Mouse (Mus musculus) lung, embryonic 14.5 days (tissue): ENCODE measurements around the gene Dnaja1. TPM values are rescaled to one million over a fixed set of nuclear protein-coding genes. Genes with fewer than 3 reads are reported as not detected.

Experiments
- ATAC-seq: fragments of 200-750 bp; cut with Nextera tagmentation; 2 replicates; pipeline ENCODE4 v1.8.0; 2017; ENCODE audit warnings: mild to moderate bottlenecking, moderate TSS enrichment, moderate library complexity; ENCODE audit not compliant: insufficient read depth
- DNase-seq: peaks from one replicate; pipeline ENCODE4 v3.0.0-alpha.2; 2015
- H3K27ac ChIP-seq: fragments of 300-500 bp; sonication (generic); 2 replicates; pipeline ENCODE4 v1.5.1; 2014; ENCODE audit warnings: low read depth, mild to moderate bottlenecking, moderate library complexity
- H3K27me3 ChIP-seq: fragments of 300-500 bp; sonication (generic); 2 replicates; pipeline ENCODE4 v1.6.1; 2014; ENCODE audit warnings: low read length, control low read depth; ENCODE audit not compliant: insufficient read depth
- H3K36me3 ChIP-seq: fragments of 300-500 bp; sonication (generic); 2 replicates; pipeline ENCODE4 v1.6.1; 2014; ENCODE audit warnings: control low read depth; ENCODE audit not compliant: insufficient read depth
- H3K4me1 ChIP-seq: fragments of 300-500 bp; sonication (generic); 2 replicates; pipeline ENCODE4 v1.6.1; 2014; ENCODE audit warnings: antibody characterized with exemption, control low read depth; ENCODE audit not compliant: insufficient read depth
- H3K4me2 ChIP-seq: fragments of 300-500 bp; sonication (generic); 2 replicates; pipeline ENCODE4 v1.6.1; 2014; ENCODE audit warnings: mild to moderate bottlenecking
- H3K4me3 ChIP-seq: fragments of 300-500 bp; sonication (generic); 2 replicates; pipeline ENCODE4 v1.5.1; 2014; ENCODE audit warnings: low read depth, low read length
- H3K9ac ChIP-seq: fragments of 300-500 bp; sonication (generic); 2 replicates; pipeline ENCODE4 v1.6.1; 2014
- H3K9me3 ChIP-seq: fragments of 300-500 bp; sonication (generic); 2 replicates; pipeline ENCODE4 v1.6.1; 2016; ENCODE audit warnings: low read depth, low read length, control low read depth
- CTCF ChIP-seq: IDR thresholded peaks from 2 replicates; pipeline ENCODE4 v1.5.1; 2016; ENCODE audit warnings: antibody characterized with exemption, low read depth
- WGBS: fragments of 180-500 bp; shearing (Covaris S2); extraction: QIAGEN DNeasy Blood & Tissue Kit; methylation state at CpG from one replicate; pipeline ENCODE4 v1.1.7; 2014; 5-methylcytosine and 5-hydroxymethylcytosine counted together
- polyA plus RNA-seq: library from polyadenylated mRNA; unstranded; fragments of >200 nt; fragmentation: Nextera tagmentation; extraction: Ambion mirVana; gene quantifications from 2 replicates; pipeline ENCODE4 v1.2.1, GENCODE M21; 2014

The Dnaja1 gene
- 386 and 393 TPM in 2 replicates for polyA plus RNA-seq

DNA sequence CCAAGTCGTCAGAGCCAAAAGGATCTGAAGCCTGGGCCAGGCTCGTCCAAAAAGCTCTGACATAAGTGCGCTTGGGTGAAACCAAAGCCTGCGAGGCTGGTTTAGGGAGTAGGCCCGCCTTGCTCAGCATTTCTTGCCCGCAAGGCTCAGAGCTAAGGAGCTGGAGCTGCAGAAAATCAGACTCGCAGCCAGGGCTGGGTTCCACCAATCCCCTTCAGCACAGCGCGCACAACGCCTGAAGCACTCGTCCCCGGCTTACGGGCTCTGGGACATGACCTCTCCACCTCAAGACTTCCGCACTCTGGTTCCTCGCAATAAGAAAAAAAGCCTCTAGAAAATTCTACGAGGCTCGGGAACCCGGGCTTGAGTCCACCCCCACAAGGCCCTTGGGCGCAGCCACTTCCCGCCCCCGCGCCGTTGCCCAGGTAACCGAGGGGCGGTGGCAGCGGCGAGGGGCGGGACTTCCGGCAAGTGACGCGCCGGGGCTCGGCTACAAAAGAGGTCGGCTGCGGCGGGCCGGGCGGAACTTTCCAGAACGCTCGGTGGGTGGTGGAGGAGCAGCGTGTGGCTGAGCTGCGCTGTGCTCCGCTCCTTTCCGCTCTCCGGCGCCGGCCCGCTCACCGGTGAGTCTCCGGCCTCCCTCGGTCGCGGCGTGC is at the start of gene Dnaja1:
Gene Dnaja1 (plus strand): TSS at position 140 of the 656 bp plus-strand sequence.
- TF ChIP-seq CTCF, result no peak
- no peaks in the 10 kb centered on the region for H3K9me3 ChIP-seq
- DNase-seq (peak; percentile 98), ATAC-seq (peak; percentile 92)
- peak within 1 kb of the TSS; percentile 96 for H3K9ac ChIP-seq
- no peaks in the 10 kb centered on the region for H3K27me3 ChIP-seq
- WGBS, result under 1% methylated on average over 53 of the region's 54 CpGs
- H3K4me3 ChIP-seq, result peak within 1 kb of the TSS; percentile 91
- H3K27ac ChIP-seq, result peak within 1 kb of the TSS; percentile 99
- H3K4me2 ChIP-seq, result peak within 1 kb of the TSS; percentile 82
- peaks cover 31% of the 10 kb centered on the region for H3K36me3 ChIP-seq
- peaks cover 17% of the 10 kb centered on the region for H3K4me1 ChIP-seq

DNA sequence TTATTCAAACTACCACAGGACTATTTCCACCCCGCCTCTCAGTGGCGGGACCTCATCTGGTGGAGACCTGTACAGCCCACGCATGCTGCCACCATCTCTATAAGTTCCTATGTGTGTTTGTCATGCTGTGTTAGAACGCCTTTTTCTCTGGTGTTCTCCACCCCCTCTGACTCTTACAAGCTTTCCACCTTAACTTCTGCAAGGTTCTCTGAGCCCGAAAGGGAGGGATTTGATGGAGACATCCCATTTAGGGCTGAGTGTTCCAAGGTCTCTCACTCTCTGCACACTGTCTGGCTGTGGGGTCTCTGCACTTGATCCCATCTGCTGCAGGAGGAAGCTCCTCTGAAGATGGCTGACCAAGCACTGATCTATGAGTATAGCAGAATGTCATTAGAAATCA is 48.4 kb upstream of the Dnaja1 start:
- no peaks in the 10 kb centered on the region for H3K9me3 ChIP-seq
- no peaks in the 10 kb centered on the region for H3K36me3 ChIP-seq
- DNase-seq (no peak), ATAC-seq (no peak)
- no peak overlapping the region for H3K4me3 ChIP-seq
- no peaks in the 10 kb centered on the region for H3K4me1 ChIP-seq
- H3K27ac ChIP-seq, result no peak overlapping the region
- no peak overlapping the region for H3K4me2 ChIP-seq
- 95% methylated on average over 5 of the region's 5 CpGs for WGBS
- H3K9ac ChIP-seq, result no peak overlapping the region
- no peaks in the 10 kb centered on the region for H3K27me3 ChIP-seq
- TF ChIP-seq CTCF, result no peak

DNA sequence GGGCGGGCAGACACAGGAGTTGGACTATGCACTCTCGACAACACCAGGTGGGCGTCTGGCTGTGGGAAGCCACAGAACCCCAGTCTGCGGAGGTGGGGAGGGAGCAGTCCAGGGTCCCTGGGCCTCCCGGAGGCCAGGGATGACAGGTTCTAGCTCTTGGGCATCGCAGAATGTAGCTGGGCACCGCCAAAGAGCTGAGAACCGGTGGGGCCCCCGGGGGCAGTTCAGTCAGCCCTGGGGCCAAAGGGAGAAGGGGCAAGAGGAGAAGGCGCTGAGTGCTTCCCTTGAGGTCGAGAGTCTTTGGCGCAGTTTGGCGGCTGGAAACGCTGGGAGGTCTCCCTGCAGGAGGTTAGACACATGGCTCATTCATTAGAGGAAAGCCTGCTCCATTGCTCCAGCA is 45.6 kb upstream of the Dnaja1 start:
- no peak overlapping the region for H3K27ac ChIP-seq
- no peak; the same call in 1 of the 2 replicates for ATAC-seq
- H3K36me3 ChIP-seq, result no peaks in the 10 kb centered on the region
- no peaks in the 10 kb centered on the region for H3K9me3 ChIP-seq
- no peak for TF ChIP-seq CTCF
- no peaks in the 10 kb centered on the region for H3K27me3 ChIP-seq
- H3K4me3 ChIP-seq, result no peak overlapping the region
- no peak for DNase-seq
- 20% methylated on average over 14 of the region's 14 CpGs for WGBS
- no peak overlapping the region for H3K9ac ChIP-seq
- H3K4me1 ChIP-seq, result no peaks in the 10 kb centered on the region
- no peak overlapping the region for H3K4me2 ChIP-seq

DNA sequence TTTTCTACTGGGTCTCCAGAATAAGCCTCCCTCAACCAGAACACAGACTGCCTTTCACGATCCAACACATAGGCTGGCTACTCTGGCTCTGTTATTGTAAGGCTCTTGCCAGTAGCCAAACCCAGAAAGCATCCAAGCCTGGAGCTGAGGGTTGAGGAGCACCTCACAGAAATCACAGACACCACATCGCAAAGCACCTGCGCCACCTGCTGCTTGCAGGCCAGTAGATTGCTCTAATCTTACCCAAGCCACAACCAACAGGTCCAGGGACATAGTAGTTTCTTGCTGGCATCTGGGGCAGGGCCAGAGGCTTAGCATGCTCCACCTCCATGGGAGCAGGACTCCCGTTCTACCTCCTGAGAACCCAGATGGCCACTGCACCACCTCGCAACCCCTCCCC is 44.8 kb upstream of the Dnaja1 start:
- Histone ChIP-seq H3K9ac (no peak overlapping the region), H3K4me2 (no peak overlapping the region), H3K9me3 (no peaks in the 10 kb centered on the region), H3K4me3 (no peak overlapping the region), H3K4me1 (no peaks in the 10 kb centered on the region), H3K36me3 (no peaks in the 10 kb centered on the region), H3K27ac (no peak overlapping the region), H3K27me3 (no peaks in the 10 kb centered on the region)
- DNase-seq (peak; percentile 42), ATAC-seq (no peak)
- 38% methylated on average over 5 of the region's 5 CpGs for WGBS
- TF ChIP-seq CTCF, result peak; percentile 56

DNA sequence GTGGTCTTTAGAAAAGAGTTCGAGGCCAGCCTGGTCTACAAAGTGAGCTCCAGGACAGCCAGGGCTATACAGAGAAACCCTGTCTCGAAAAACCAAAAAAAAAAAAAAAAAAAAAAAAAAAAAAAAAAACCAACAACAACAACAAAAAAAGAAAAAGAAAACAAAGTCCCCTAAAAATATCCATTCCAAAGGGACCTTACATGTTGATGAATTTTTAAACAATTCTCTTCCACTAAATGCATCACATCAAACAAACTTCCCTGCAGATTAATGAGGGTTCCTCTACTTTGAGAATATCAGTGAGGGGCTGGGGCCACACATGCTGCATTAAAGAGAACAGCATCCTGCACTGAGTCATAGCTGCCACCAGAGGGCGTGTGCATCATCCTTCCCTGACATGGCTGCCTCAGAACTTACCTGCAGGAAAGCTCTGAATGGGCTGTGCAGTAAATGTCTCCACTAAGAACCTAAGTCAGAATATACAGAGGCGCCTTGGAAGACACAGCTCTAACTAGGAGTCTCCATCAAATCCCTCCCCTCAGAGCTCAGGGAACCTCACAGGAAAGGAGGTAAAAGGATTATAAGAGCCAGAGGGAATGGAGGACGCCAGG is 41.6 kb upstream of the Dnaja1 start:
- 54% methylated on average over 5 of the region's 5 CpGs for WGBS
- Histone ChIP-seq H3K9me3 (no peaks in the 10 kb centered on the region), H3K4me2 (no peak overlapping the region), H3K27me3 (no peaks in the 10 kb centered on the region), H3K4me3 (no peak overlapping the region), H3K36me3 (no peaks in the 10 kb centered on the region), H3K4me1 (no peaks in the 10 kb centered on the region), H3K27ac (no peak overlapping the region), H3K9ac (no peak overlapping the region)
- peak; percentile 86 for TF ChIP-seq CTCF
- ATAC-seq (0 out of 2 replicates have a peak, but pooled peaks have one; percentile 19), DNase-seq (peak; percentile 81)

DNA sequence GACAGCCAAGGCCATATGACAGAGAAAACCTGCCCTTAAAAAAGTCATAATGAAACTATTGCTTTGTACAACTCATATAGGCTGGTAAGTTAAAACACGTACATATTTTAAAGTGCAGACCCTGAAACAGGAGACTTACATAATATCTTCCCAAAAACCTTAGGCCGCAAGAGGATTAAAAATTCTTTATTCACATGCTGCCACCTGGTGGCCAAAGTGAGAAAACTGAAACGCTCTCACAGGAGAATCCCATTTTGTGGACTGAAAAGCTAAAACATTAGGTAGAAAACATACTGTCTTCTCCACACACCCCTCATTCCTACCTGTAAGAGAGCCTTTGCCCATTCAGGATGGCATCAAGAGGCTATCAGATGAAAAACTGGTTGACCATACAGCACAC is 40.0 kb upstream of the Dnaja1 start:
- Histone ChIP-seq H3K4me1 (no peaks in the 10 kb centered on the region), H3K27ac (no peak overlapping the region), H3K4me2 (no peak overlapping the region), H3K9me3 (no peaks in the 10 kb centered on the region), H3K36me3 (peaks cover 12% of the 10 kb centered on the region), H3K27me3 (no peaks in the 10 kb centered on the region), H3K4me3 (no peak overlapping the region), H3K9ac (no peak overlapping the region)
- DNase-seq (peak; percentile 90), ATAC-seq (peak; percentile 21; the same call in 1 of the 2 replicates)
- peak; percentile 72 for TF ChIP-seq CTCF
- WGBS, result 11% methylated on average over 3 of the region's 3 CpGs

DNA sequence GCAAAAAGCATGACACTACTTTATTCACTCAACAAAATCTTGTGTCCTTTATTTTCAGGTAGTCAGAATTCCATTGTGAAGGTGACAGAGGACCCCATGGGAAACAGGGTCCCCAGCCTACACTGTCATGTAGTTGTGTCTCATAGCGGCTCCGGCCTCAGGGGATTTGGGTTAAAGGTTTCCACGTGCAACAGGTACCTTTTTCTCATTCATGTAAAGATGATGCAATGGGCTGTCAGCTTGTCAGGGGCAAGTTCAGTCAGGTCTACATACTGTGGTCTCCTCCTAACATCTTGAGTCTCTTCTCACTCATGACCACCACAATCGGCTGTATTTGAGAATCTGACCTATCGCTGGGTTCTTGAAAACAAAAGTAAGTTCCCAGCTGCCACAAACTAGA is 39.6 kb upstream of the Dnaja1 start:
- TF ChIP-seq CTCF, result no peak
- WGBS, result 87% methylated on average over 5 of the region's 5 CpGs
- DNase-seq (no peak), ATAC-seq (peak; percentile 16; the same call in 1 of the 2 replicates)
- H3K27ac ChIP-seq, result no peak overlapping the region
- no peaks in the 10 kb centered on the region for H3K27me3 ChIP-seq
- no peak overlapping the region for H3K9ac ChIP-seq
- H3K36me3 ChIP-seq, result peaks cover 14% of the 10 kb centered on the region
- no peak overlapping the region for H3K4me2 ChIP-seq
- H3K4me1 ChIP-seq, result no peaks in the 10 kb centered on the region
- no peaks in the 10 kb centered on the region for H3K9me3 ChIP-seq
- no peak overlapping the region for H3K4me3 ChIP-seq
